Mouse (Mus musculus) heart, adult 11 months (tissue): ENCODE results near the gene Olfr1425.
"Not testable (repeated sequence)": the region's sequence is repeated elsewhere in the genome, so short reads cannot be mapped to it uniquely, and the experiment has no call there.

Experiments used
- DNase-seq: peaks from one replicate; pipeline ENCODE4 v3.0.0; 2022

The Olfr1425 gene

DNA sequence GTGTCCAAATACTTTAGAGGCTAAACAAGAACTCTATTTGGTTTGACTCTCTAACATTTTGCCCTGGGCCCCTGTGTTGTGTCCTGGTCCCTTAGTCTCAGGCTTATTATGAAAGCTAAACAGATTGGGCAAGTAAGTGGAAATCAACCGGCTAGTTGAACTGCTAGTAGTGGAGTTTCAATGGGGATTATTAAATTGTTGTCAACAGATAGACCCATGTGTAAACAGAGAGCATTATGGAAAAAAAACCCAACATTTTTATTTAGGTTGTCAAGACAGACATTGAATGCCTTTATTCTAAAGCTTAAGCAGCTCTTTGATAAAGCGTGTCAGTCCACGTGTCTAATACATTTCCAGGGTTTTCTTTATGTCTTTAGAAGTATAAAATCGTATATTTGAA is at the start of gene Olfr1425:
TSS of gene Olfr1425 (minus strand) at position 101 of the 400 bp plus-strand sequence.
- DNase-seq, result not testable (repeated sequence)

GRCm38 (mm10) chr19:12123103-12123502 is 45.6 kb upstream of the Olfr1425 start, which contains the start of gene Olfr76:
Gene Olfr76, minus strand, starts transcription at chr19:12123203.
- DNase-seq, result no peak

DNA sequence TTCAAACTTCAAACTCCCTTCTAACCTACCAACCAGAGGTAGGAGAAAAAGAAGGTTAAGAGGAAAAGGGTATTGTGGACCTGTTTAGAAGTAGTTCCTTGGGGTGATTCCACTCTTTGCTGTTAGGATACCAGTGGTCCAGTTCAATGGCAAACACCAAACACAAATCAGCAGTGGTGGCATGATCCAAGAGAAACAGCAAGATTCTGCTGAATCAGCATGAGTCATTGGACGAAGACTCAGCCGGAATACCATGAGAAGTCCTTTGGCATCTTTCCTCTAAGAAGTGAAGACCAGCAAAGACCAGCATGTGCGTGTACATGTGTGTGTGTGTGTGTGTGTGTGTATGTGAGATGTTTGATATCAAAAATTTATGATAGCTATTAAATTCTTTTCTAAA is 38.9 kb upstream of the Olfr1425 start:
- no peak for DNase-seq

GRCm38 (mm10) chr19:12115797-12116196 is 38.3 kb upstream of the Olfr1425 start, which contains the start of gene Olfr1428:
Gene Olfr1428, minus strand, starts transcription at chr19:12115897.
- DNase-seq, result no peak

DNA sequence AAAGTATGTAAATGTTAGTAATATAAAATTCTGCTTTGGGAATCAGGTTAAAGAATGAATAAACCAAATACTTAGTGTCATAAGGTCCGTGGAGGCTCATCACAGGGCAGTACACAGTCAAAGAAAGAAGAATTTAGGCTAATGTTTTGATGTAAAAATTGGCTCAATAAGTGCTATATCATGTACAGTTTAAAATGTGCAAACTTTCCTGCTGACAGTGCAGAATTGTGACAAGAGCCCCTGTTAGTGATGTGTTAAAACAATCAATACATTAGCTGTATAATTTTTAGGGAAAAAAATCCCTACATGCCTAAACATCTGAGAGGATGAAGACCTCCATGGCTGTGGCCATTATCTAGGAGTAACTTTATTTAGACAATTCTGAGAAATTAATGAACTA is 36.3 kb upstream of the Olfr1425 start:
- no peak for DNase-seq

DNA sequence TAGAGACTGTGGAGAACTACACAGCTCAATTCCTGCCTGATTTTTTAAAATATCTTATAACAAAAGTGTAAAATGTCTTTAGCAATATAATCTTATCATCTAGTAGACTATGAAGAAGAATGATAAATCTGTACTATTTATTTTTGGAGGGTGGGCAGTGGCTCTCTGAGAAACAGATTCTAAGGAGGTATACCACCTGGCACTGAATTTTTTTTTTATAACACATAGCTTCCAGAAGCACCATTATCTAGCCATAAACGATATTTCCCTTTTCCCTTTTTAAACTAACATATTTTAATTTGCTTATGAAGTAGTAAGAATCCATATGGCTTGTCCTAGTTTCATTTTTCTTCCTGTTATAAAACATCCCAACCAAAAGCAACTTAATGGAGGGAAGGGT is 27.0 kb upstream of the Olfr1425 start:
- no peak for DNase-seq

DNA sequence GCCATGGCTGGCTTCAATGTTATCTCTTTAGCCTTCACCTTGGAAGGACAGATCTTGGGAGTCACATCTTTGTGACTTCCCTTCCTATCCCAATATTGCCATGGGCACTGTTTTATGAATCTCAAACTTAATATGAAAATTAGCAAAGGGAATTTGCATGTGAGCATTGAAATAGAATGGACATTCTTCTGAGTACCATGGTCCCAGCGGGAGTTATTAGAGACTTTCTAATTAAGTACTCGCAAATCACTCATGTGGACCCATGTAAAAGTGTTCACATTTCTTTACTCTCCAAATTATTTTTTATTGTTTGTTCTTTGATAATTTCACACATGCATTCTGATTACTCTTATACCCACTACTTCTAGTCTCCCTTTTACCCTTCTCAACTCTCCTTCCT is 25.7 kb upstream of the Olfr1425 start, which contains the start of gene Olfr1427:
TSS of gene Olfr1427 (minus strand) at position 101 of the 400 bp plus-strand sequence.
- DNase-seq, result no peak

- DNase-seq, result no peak
Measured at GRCm38 (mm10) chr19:12091913-12092312, 14.4 kb upstream of the Olfr1425 start, which contains the start of gene Olfr1426. Gene Olfr1426, minus strand, starts transcription at chr19:12092013.

DNA sequence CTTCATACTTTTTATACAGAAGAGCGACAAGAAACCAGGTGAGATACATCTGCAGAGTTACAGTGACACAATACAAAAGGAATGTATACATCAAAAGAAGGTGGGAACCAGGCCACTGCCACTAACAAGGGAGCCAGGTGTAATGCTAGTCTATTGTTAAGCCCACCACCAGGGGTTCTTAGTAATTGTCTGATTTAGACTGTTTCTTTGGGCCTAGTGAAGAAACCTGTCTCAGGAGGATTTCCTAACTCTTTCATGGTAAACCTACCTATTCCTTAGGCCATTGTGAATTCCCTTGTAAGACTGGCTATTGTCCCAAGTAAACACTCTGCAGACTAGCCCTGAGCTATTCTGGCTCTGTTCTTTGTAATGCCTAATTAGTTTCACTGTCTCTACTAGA is 8.0 kb downstream of the Olfr1425 start:
- DNase-seq, result peak; percentile 51

DNA sequence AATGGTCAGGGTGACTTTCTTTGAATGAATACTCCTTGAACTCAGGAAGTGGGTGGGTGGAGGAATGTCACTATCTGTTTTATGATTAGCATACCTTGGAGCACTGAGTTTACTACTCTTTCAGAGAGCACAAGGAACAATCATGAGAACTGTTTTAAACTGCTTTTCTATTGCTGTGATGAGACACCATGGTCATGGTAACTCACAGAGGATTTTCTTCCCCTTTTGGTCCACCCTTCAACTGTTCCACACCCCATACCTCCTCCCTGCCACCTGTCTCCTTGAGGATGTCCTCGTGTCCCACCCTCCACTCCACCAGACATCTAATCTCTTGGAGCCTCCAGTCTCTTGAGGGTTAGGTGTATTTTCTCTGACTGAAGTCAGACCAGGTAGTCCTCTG is 9.7 kb downstream of the Olfr1425 start:
- peak; percentile 28 for DNase-seq

- DNase-seq, result peak; percentile 6
Measured at GRCm38 (mm10) chr19:12062582-12062981, 14.9 kb downstream of the Olfr1425 start, which contains the start of gene Olfr1424. Gene Olfr1424, minus strand, starts transcription at chr19:12062682.

- no peak for DNase-seq
Measured at GRCm38 (mm10) chr19:12043163-12043562, 34.4 kb downstream of the Olfr1425 start.

- DNase-seq, result no peak
Measured at GRCm38 (mm10) chr19:12041217-12041616, 36.3 kb downstream of the Olfr1425 start, which contains the start of gene Olfr1423. Gene Olfr1423, minus strand, starts transcription at chr19:12041317.

DNA sequence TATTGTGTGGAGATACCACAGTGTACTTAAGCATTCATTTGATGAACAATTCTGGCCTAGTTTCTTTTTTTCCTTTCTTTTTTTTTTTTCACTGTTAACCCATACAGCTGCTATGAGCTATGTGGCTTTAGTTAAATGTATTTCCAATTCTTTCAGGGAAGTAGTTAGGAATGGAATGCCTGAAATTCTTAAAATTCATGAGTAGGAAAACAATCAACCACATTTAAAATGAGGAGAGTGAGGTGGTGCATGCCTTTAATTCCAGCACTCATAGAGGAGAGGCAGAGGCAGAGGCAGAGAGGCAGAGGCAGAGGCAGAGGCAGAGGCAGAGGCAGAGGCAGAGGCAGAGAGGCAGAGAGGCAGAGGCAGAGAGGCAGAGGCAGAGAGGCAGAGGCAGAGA is 39.8 kb downstream of the Olfr1425 start:
- no peak for DNase-seq

- no peak for DNase-seq
Measured at GRCm38 (mm10) chr19:12026606-12027005, 50.9 kb downstream of the Olfr1425 start.

DNA sequence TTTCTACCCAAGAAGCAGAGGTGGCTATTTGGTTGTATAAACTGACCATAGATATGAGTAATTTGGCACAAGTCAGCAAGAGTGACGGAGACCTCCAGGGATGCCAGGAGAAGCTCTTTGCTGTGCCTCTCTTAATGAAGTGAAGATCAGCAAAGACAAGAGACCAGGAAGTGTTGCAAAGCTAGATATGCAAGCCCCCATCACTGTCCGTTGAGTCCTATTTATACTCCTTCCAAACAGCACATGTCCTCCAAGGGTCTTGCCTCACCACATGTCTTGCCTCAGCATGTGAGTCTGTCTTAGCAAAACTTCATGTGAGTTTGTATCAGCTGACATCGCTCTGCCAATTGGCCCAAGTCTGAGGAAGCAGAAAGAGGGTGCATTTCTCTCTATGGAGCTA is 52.2 kb downstream of the Olfr1425 start:
- DNase-seq, result no peak

GRCm38 (mm10) chr19:12024149-12024548 is 53.4 kb downstream of the Olfr1425 start:
- DNase-seq, result peak; percentile 92
